Mouse (Mus musculus) C2C12 (cell line): ENCODE data around the gene Cd6.

Experiments
- CTCF ChIP-seq: IDR thresholded peaks from one replicate; pipeline ENCODE4 v1.5.1; 2011; ENCODE audit not compliant: control insufficient read depth, insufficient read depth, insufficient read length
- MAX ChIP-seq: IDR thresholded peaks from one replicate; pipeline ENCODE4 v1.6.1; 2011; ENCODE audit warnings: mild to moderate bottlenecking, control low read depth
- MYOD1 ChIP-seq: IDR thresholded peaks from one replicate; pipeline ENCODE4 v1.6.1; 2011; ENCODE audit warnings: low read depth; ENCODE audit not compliant: control insufficient read depth, insufficient read length

DNA sequence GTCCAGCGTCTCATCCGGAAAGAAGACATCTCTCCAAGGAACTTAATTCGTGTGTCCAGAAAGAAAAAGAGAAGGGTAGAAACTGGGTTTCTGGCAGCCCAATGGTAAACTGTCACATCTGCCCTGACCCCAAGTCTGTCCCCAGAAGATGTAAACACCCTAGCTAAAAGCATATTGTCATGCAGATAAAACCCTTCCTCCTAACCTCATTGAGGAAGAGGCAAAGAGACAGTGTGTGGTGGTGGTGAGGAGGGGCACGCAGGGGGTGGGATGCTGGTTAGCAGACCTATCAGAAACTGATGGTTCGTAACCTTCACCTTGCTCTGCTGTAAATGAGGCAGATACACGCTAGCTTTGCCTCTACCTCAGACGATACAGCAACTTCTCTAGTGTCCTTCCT, 8.5 kb downstream of the Cd6 start:
- TF ChIP-seq MYOD1 (no peak), CTCF (no peak), MAX (no peak)
